Mouse (Mus musculus): Measurements from ENCODE around the gene Rcan1.

GRCm38 (mm10) chr16:92426708-92427107, 44.0 kb downstream of the Rcan1 start:
- TF ChIP-seq EP300 (IDR thresholded peaks at IDR 0.05): no peak
- TF ChIP-seq CTCF (IDR thresholded peaks at IDR 0.05): no peak
